Mouse (Mus musculus) liver, postnatal 0 days (tissue): ENCODE data around the gene Spaar.

ENCODE experiments used
- CTCF ChIP-seq: sonication (generic); IDR thresholded peaks from 2 replicates; pipeline ENCODE4 v1.5.1; 2016; ENCODE audit warnings: antibody characterized with exemption, low read depth
- EP300 ChIP-seq: IDR thresholded peaks from 2 replicates; pipeline ENCODE4 v1.6.1; 2016; ENCODE audit warnings: antibody characterized with exemption, low read depth, mild to moderate bottlenecking

GRCm38 (mm10) chr4:43728576-43728954 lies 1.3 kb upstream of the Spaar start:
- TF ChIP-seq CTCF: no peak
- TF ChIP-seq EP300: peak; percentile 37; the same call in 1 of the 2 replicates
